Mouse (Mus musculus) ES-Bruce4 (cell line): Measurements from ENCODE around the gene Gm44965.

Experiments
- CTCF ChIP-seq: IDR thresholded peaks from one replicate; pipeline ENCODE4 v1.8.1; 2011; ENCODE audit warnings: low read depth, low read length
- EP300 ChIP-seq: IDR thresholded peaks from 2 replicates; pipeline ENCODE4 v1.6.1; 2011; ENCODE audit warnings: low read depth, low read length; ENCODE audit not compliant: insufficient read depth
- POLR2A ChIP-seq: IDR thresholded peaks from one replicate; pipeline ENCODE4 v1.8.1; 2011; ENCODE audit warnings: low read length; ENCODE audit not compliant: insufficient read depth

DNA sequence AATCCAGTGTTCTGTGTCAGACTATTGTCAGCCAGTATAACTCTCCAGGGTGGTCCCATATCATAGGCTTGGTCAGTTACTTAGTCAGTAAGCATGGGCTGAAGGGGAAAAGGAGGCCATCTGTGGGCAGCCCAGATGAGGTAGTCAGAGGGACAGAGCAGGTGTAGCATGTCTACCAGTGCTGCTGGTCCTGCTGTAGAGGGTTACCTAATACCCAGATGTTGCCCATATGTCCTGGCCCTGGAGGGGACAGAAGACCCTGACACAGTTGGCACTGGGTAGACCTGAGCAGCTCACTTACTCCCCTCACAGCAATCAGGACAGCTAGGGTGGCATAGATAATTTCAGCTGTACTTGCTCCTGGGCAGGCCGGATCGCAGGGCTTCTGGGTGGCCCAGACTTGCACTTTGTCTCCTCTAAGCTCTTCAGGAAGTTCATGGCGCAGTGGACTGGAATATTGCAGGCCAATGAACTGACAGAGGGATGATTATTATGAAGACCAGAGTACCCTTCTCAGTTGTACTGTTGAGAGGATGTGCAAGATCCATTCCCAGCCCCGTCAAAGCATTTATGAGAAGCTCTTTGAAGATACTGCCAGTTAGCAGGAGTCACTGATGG, 27.9 kb upstream of the Gm44965 start:
- TF ChIP-seq POLR2A: no peak
- TF ChIP-seq EP300: no peak
- TF ChIP-seq CTCF: no peak
